Comparison of ENCODE assay signal across 1 mouse cellular context in the genomic region with DNA sequence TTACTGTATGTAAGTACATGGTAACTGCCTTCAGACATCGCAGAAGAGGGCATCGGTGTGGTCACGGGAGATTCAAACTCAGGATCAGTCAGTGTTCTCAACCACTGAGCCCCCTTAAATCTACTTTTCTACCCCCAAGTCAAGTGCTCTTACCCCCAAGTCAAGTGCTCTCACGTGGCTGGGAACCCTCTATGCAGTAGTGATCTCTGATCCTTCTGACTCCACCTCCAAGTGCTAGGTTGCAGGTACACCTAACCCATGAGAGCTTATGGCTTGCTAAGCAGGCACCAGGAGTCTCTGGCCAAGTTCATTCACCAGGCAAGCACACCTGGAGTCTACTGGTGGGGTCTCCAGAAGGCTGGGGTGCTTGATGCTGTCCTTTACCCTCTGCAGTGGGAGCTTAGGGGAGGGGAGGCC.
TF ChIP-seq lines count a peak whose summit lies in the region.

No protein-coding gene starts in this region.

TF ChIP-seq in MEL, 35 proteins besides CTCF, POLR2A, EP300 and RAD21 (continued from another document):
- TF ChIP-seq UBTF (IDR thresholded peaks at IDR 0.05; ENCODE audit: borderline replicate concordance, insufficient read depth, low read depth, low read length) (no peak), MEF2A (IDR thresholded peaks at IDR 0.05; ENCODE audit: extremely low read depth, insufficient replicate concordance, low read depth, low read length, poor library complexity, severe bottlenecking) (no peak), TBP (IDR thresholded peaks at IDR 0.05; ENCODE audit: low read depth, low read length) (0 out of 2 replicates have a peak, but pooled peaks have one; percentile 12), MAFK (IDR thresholded peaks at IDR 0.05; ENCODE audit: borderline replicate concordance, low read depth, low read length) (no peak), USF2 (IDR thresholded peaks at IDR 0.05; ENCODE audit: borderline replicate concordance in 1 of 2, insufficient read depth in 1 of 2, low read depth in 1 of 2, low read length in 2 of 2) (no peak), CHD1 (IDR thresholded peaks at IDR 0.05; ENCODE audit: low read depth, low read length) (no peak), SIN3A (IDR thresholded peaks at IDR 0.05; ENCODE audit: low read length) (0 out of 2 replicates have a peak, but pooled peaks have one; percentile 33), MYB (IDR thresholded peaks at IDR 0.05; ENCODE audit: low read depth, low read length) (no peak), MAZ (IDR thresholded peaks at IDR 0.05; ENCODE audit: low read depth, low read length) (no peak), RCOR1 (IDR thresholded peaks at IDR 0.05; ENCODE audit: low read depth, low read length) (no peak), ZMIZ1 (IDR thresholded peaks at IDR 0.05; ENCODE audit: low read depth, low read length) (peak; percentile 87), ZKSCAN1 (IDR thresholded peaks at IDR 0.05; ENCODE audit: low read depth, low read length) (no peak), NRF1 (IDR thresholded peaks at IDR 0.05; ENCODE audit: insufficient read depth, low read depth, low read length, poor library complexity, severe bottlenecking) (no peak), NELFE (IDR thresholded peaks at IDR 0.05; ENCODE audit: low read depth, low read length) (no peak; the same call in 1 of the 2 replicates), POLR2AphosphoS5 (IDR thresholded peaks at IDR 0.05; ENCODE audit: borderline replicate concordance, low read depth, low read length) (no peak), ZC3H11A (IDR thresholded peaks at IDR 0.05; ENCODE audit: low read depth, low read length) (no peak), MYC (IDR thresholded peaks at IDR 0.05; ENCODE audit: low read depth, low read length) (no peak; the same call in 1 of the 2 replicates), MXI1 (IDR thresholded peaks at IDR 0.05; ENCODE audit: low read depth, low read length) (no peak), HCFC1 (IDR thresholded peaks at IDR 0.05; ENCODE audit: low read depth, low read length) (no peak), ELF1 (IDR thresholded peaks at IDR 0.05; ENCODE audit: low read depth, low read length) (no peak), POLR2AphosphoS2 (IDR thresholded peaks at IDR 0.05; ENCODE audit: low read length) (peak; percentile 93), E2F4 (IDR thresholded peaks at IDR 0.05; ENCODE audit: borderline replicate concordance, low read depth, low read length) (no peak), ZNF384 (IDR thresholded peaks at IDR 0.05; ENCODE audit: low read depth, low read length) (no peak), TAL1 (IDR thresholded peaks at IDR 0.05; ENCODE audit: low read length) (no peak), USF1 (IDR thresholded peaks at IDR 0.05; ENCODE audit: low read depth, low read length) (no peak), JUND (IDR thresholded peaks at IDR 0.05; ENCODE audit: low read depth, low read length) (no peak), SMC3 (IDR thresholded peaks at IDR 0.05; ENCODE audit: low read depth, low read length) (0 out of 2 replicates have a peak, but pooled peaks have one; percentile 9), MAX (IDR thresholded peaks at IDR 0.05; ENCODE audit: low read length) (no peak), CHD2 (IDR thresholded peaks at IDR 0.05; ENCODE audit: low read length) (no peak), BHLHE40 (IDR thresholded peaks at IDR 0.05; ENCODE audit: borderline replicate concordance, low read depth, low read length) (no peak), KAT2A (conservative IDR thresholded peaks at IDR 0.05; ENCODE audit: low read depth, low read length) (no peak)
